Mouse (Mus musculus): ENCODE data around the gene 4933434E20Rik.
A peak's percentile ranks its signal among the peaks of the same experiment; 100 is the strongest.

DNA sequence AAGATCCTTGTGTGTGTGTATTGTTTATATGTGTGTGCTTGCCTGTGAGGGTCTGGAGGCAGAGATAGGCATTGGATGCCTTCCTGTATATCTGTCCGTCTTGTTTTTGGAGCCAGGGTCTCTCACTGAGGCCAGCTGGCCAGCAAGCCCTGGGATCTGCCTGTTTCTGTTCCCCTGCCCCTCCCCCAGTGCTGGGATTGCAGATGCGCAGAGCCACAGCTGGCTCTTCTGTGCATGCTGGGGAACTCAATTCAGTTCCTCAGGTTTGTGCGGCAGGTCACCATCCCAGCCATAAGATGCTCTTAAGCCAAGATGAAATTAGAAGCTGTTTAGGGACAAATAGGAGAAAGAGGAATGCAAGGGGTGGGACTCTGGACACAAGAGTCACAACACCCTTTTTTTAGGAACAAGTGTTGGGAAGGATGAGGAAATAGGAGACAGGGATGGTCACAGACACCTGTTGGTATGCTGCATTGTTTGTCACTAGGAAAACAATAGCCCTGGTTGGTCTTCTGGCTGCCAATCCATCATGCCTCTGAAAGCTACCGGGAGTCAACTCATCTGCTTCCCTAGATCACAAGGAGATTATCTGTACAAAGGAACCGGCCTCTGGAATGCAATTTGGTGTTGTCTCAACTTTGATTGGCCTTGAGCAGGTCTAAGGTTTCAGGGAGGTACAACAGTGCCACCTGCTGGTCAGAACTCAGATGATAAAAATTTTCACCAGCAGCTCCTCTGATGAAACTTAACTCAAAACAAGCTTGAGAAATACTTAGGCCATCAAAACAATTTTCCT is 25.7 kb downstream of the 4933434E20Rik start:
- no peak for TF ChIP-seq POLR2A (IDR thresholded peaks at IDR 0.05; ENCODE audit: borderline replicate concordance, insufficient read depth, low read length)
- peak; percentile 63; the same call in 1 of the 2 replicates for TF ChIP-seq CTCF (IDR thresholded peaks at IDR 0.05; ENCODE audit: borderline replicate concordance, insufficient read depth, low read depth, low read length)
